Mouse (Mus musculus) splenic B cell, adult 2 months (primary cell): ENCODE measurements around the gene Galnt17.

ENCODE experiments used
- DNase-seq: peaks from one replicate; pipeline ENCODE4 v3.0.0-alpha.2; 2011; ENCODE audit warnings: low read depth, low spot score
- H3K27me3 ChIP-seq: 2 replicates; pipeline ENCODE4 v1.6.1; 2012; ENCODE audit warnings: mild to moderate bottlenecking, low read length, moderate library complexity, mixed read lengths; ENCODE audit not compliant: control insufficient read depth, poor library complexity, insufficient read depth, severe bottlenecking
- H3K36me3 ChIP-seq: 2 replicates; pipeline ENCODE4 v1.6.1; 2012; ENCODE audit warnings: mild to moderate bottlenecking, low read length, moderate library complexity, mixed read lengths; ENCODE audit not compliant: control insufficient read depth, poor library complexity, insufficient read depth, severe bottlenecking

Galnt17 gene

DNA sequence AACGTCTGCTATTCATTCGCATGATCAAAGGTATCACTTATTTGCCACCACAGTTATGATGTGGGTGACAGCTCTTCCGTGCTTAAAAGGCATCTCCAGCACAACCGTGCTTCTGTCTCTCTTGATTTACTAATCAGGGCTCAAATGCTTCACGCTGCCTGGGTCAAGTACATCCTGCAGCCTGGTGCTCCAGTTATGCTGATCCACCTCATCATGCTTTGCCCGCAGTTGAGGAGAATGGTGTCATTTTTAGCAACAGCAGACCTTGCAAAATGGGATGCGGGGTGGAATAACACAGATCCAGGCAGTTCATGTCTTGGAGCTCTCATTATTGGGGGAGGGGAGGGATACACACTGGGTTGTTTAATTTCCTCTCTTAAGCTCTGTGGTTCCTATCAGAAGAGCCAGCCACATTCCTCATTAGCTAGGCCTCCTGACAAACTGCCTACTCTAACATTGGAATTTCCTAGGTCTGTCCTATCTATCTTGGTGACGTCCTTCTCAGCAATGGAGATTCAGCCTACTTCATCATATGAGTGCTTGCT, 187.9 kb downstream of the Galnt17 start:
- H3K36me3 ChIP-seq: no peaks in the 10 kb centered on the region
- no peak for DNase-seq
- no peaks in the 10 kb centered on the region for H3K27me3 ChIP-seq

GRCm38 (mm10) chr5:131119896-131120295, 188.4 kb downstream of the Galnt17 start:
- no peak for DNase-seq
- Histone ChIP-seq H3K36me3 (no peaks in the 10 kb centered on the region), H3K27me3 (no peaks in the 10 kb centered on the region)

DNA sequence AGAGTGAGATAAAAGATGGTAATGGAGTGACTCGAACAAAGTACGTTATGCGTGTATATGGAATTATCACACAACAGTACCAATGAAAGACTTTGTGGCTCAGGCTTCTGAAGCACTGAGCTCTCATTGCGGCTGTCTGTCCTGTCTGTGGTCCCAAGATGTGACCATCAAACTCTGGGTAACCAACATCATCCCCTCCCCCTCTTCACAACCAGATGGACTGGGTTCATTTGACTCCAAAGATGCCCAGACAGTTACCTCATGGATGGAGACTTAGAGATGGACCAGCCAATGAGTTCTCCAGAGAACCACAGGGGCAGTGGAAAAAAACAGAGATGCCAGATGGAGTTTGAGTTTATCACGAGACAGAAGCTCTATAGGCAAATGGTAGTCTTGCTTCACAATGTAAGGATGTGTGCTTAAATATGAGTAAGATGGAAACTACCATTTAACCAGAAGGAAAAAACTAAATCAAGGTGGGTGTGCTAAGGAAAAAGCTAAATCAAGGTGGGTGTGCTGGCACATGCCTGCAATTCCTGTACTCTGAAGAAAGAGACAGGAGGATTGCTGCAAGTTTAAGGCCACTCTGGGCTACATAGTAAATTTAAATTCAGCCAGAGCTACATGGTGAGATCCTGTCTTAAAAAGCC, 190.8 kb downstream of the Galnt17 start:
- H3K27me3 ChIP-seq: no peaks in the 10 kb centered on the region
- no peaks in the 10 kb centered on the region for H3K36me3 ChIP-seq
- DNase-seq: no peak

GRCm38 (mm10) chr5:131113850-131114470, 194.3 kb downstream of the Galnt17 start:
- Histone ChIP-seq H3K27me3 (no peaks in the 10 kb centered on the region), H3K36me3 (no peaks in the 10 kb centered on the region)
- no peak for DNase-seq

DNA sequence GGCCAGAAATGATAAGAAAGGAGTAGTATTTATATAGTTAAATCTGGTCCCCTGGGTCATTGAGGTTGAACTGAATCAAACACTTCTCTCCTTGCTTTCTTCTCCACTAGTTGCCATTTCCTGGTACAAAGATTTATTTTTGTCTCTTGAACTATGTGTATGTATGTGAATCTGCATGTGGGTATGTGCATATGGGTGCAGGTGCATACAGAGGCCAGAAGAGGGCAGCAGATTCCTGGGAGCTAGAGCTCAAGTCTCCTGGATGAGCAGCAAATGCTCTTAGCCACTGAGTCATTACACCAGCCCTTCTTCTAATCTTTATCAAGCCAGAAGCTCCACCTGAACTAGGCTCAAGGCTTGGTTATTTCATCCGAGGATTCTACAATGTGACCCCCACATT, 201.1 kb downstream of the Galnt17 start:
- Histone ChIP-seq H3K36me3 (no peaks in the 10 kb centered on the region), H3K27me3 (no peaks in the 10 kb centered on the region)
- no peak for DNase-seq

DNA sequence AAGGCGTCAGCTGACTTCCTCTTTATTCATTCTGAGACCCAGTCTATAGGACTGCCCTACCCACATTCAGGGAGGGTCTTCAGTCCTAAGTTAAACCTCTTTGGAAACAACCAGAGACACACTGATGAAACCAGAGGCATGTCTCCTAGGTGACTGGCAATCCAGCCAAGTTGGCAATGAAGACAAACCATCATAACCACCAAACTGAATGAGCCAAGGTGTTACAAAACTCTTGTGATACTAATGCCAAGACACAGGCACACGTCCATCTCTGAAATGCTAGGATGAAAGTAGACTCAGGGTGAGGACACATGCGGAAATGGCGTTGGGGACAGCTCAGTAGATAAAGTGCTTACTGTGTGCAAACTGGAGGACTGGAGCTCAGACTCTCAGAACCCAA, 211.5 kb downstream of the Galnt17 start:
- Histone ChIP-seq H3K36me3 (no peaks in the 10 kb centered on the region), H3K27me3 (no peaks in the 10 kb centered on the region)
- DNase-seq: no peak

DNA sequence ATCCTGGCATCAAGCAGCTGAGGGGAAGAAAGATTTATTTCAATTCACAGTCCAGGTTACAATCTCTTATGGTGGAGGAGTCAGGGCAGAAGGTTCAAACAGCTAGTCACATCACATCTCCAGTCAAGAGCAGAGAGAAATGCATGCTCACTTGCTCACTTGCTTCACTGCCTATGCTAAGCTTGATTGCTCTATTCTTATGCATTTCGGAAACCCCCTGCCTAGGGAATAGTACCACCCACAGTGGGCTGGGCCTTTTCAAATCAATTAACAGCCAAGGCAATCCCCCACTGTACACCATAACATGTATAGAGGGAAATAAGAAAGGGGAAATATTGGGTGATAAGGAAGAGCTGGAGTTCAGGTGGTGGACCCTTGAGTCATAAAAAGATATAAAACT, 212.7 kb downstream of the Galnt17 start:
- no peaks in the 10 kb centered on the region for H3K36me3 ChIP-seq
- no peak for DNase-seq
- no peaks in the 10 kb centered on the region for H3K27me3 ChIP-seq

- DNase-seq: no peak
- Histone ChIP-seq H3K36me3 (no peaks in the 10 kb centered on the region), H3K27me3 (no peaks in the 10 kb centered on the region)
Observed at GRCm38 (mm10) chr5:131094771-131095170, 213.5 kb downstream of the Galnt17 start.

GRCm38 (mm10) chr5:131094138-131094537, 214.2 kb downstream of the Galnt17 start:
- H3K27me3 ChIP-seq: no peaks in the 10 kb centered on the region
- no peak for DNase-seq
- no peaks in the 10 kb centered on the region for H3K36me3 ChIP-seq

- no peak for DNase-seq
- no peaks in the 10 kb centered on the region for H3K36me3 ChIP-seq
- no peaks in the 10 kb centered on the region for H3K27me3 ChIP-seq
Observed at GRCm38 (mm10) chr5:131089876-131090275, 218.4 kb downstream of the Galnt17 start.

DNA sequence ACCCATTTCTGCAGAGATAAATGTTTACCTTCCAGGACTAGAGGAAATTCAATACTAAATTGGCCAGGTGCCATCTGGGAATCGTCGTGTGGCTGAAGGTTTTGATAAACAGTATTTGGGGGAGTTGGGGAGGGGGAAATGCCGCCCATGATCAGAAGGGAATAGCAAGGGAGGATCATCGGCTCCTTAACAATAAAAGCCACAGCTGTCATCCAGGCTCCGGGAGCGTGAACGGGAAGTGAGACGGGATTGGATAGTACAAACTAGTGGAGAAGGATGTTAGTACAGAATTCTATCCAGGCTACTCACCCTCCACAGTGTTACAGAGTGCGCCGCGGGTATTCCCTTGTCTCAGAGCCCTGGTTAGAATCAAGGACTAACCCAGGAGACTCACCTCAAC, 219.4 kb downstream of the Galnt17 start:
- no peak for DNase-seq

GRCm38 (mm10) chr5:131083072-131083657, 225.1 kb downstream of the Galnt17 start:
- H3K27me3 ChIP-seq: no peaks in the 10 kb centered on the region
- no peaks in the 10 kb centered on the region for H3K36me3 ChIP-seq
- DNase-seq: no peak

More for the DNA sequence above, 219.4 kb downstream of the Galnt17 start:
- Histone ChIP-seq H3K27me3 (no peaks in the 10 kb centered on the region), H3K36me3 (no peaks in the 10 kb centered on the region)

- DNase-seq: no peak
- Histone ChIP-seq H3K27me3 (no peaks in the 10 kb centered on the region), H3K36me3 (no peaks in the 10 kb centered on the region)
Observed at GRCm38 (mm10) chr5:131077682-131078081, 230.6 kb downstream of the Galnt17 start.

DNA sequence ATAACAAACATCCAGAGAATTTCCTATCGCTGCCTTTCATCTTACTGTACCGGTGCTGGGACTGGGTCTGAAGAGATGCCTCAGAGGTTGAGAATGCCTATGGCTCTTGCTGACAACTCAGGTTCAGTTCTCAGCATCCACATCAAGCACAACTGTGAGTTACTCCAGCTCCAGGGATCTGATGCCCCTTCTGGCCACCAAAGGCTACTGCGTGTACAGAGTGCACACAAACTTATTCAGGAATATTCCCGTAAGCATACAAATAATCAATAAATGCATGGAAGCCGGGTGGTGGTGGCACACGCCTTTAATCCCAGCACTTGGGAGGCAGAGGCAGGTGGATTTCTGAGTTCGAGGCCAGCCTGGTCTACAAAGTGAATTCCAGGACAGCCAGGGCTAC, 232.5 kb downstream of the Galnt17 start:
- no peaks in the 10 kb centered on the region for H3K27me3 ChIP-seq
- H3K36me3 ChIP-seq: no peaks in the 10 kb centered on the region
- DNase-seq: no peak

DNA sequence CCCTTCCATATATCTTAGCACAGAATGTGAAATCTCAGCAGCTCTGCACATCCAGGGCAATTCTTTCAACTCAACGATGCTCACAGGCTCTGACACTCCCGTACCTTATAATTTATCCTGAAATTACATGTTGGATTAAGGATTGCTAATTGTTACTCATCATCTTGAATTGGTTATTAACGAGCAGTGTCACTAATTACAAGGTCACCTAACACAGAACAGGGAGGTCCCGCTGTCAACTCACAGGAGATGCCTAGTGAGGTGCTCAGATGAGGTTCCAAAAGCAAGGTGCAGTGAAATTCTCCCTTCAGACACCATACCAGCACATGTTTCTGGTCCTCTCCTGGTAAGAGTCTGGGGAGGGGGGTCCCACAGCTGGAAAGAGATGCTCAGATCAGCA, 234.0 kb downstream of the Galnt17 start:
- DNase-seq: no peak
- no peaks in the 10 kb centered on the region for H3K27me3 ChIP-seq
- no peaks in the 10 kb centered on the region for H3K36me3 ChIP-seq
